Mouse (Mus musculus) urinary bladder, postnatal 36 days (tissue): ENCODE results near the gene Kmt5c.
"Not testable (repeated sequence)": the region's sequence is repeated elsewhere in the genome, so short reads cannot be mapped to it uniquely, and the experiment has no call there.

Experiments
- DNase-seq, 2 experiments: peaks; one replicate each; pipeline ENCODE4 v3.0.0; 2022; ENCODE audit warnings: low spot score in 2 of 2, mixed read lengths in 1 of 2

Kmt5c gene

DNA sequence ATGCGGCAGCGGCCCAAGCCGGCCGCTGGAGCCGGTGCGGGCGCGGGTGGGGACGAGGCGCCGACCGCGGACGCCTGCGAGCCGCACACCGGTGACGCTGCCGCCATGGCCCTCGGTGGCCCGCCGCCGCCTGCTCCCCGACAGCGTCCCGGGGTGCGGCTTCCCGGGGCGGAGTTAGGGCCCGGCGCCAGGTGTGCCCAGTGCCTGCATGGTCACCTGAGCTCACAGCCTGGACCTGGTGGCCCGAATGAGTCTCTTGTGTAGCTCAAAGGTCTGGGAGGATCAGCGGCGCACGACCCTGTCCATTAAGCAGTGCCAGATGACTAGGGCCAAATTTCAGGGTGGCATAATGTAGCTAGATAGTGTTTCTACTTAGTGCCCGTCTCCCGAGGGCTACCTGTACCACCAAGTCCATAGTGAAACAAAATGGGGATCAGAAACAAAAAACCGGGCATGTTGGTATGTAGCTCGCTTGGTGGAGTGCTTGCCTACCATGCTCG lies 49.6 kb downstream of the Kmt5c start, which contains the start of gene Tmem238:
TSS of gene Tmem238 (minus strand) at position 221 of the 500 bp plus-strand sequence.
- DNase-seq, result peak; percentile 70 to 78

DNA sequence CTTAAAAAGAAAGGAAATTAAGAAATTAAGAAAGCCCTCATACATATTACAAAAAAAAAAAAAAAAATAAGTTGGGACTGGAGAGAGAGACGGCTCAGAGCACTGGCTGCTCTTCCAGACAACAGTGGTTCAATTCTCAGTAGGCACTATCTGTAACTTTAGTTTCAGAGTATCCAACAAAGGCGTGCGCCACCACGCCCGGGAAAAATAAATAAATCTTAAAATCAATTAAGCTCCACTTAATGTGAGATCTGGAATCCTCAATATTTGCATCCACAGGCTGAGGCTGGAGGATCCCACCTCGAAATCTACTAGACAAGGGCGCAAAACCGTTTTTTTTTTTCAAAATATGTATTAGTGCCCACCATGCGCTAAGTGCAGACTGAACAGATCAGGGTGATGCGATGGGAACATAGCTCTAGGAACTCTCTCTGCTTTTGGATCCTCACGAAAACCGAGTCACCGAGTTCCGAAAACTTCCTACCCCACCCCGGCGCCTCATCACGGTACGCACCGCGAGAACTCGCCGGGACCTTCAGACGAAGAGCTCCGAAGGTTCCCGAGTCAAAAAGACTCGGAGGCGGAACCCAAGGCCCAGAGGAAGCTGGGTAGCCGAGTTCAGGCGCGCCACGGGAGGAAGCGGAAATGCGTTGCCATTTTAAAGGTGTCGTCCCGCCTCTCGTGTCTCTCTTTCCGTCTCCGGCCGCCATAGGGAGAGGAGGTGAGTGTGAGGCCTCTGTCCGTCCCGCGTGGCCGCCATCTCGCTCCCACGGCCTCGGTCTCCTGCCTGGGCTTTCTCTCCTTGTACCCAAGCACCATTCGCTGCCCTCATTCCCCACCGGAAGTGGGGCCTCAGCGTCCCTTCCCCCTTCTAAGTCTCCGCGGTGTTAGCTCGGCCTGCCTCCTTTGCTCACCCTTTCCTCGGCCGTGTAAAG lies 52.6 kb downstream of the Kmt5c start, which contains the start of gene Rpl28:
TSS of gene Rpl28 (plus strand) at position 597 of the 935 bp plus-strand sequence.
- peak; percentile 90 to 96 for DNase-seq

DNA sequence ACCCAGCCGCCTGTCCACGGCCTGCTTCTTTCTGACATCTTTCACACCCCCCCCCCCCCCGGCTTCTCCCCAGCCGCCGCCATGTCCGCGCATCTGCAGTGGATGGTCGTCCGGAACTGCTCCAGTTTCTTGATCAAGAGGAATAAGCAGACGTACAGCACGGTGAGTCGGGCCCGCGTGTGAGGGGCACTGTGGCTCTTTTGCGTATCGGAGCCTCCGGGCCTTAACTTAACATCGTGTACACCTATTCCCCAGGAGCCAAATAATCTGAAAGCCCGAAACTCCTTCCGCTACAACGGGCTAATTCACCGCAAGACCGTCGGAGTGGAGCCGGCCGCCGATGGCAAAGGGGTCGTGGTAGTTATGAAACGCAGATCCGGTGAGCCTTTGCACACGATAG lies 53.3 kb downstream of the Kmt5c start:
- not testable (repeated sequence) for DNase-seq

DNA sequence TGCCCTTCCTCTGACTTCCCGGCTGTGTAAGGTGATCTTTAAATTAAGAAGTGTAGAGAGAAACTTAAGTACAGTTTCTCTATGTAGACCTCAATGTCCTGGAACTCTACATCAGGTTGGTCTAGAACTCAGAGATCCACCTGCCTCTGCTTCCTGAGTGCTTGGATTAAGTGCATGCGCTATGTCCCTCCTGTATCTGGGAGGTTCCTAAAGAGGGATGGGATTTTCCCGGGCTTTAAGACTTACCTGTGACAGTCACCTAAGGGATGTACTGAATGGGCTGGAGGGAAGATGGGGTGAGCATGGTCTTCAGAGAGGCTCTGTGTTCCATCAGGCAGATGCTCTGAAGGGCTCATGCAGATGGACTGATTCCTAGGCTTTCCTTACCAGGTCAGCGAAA lies 53.8 kb downstream of the Kmt5c start:
- no peak for DNase-seq

DNA sequence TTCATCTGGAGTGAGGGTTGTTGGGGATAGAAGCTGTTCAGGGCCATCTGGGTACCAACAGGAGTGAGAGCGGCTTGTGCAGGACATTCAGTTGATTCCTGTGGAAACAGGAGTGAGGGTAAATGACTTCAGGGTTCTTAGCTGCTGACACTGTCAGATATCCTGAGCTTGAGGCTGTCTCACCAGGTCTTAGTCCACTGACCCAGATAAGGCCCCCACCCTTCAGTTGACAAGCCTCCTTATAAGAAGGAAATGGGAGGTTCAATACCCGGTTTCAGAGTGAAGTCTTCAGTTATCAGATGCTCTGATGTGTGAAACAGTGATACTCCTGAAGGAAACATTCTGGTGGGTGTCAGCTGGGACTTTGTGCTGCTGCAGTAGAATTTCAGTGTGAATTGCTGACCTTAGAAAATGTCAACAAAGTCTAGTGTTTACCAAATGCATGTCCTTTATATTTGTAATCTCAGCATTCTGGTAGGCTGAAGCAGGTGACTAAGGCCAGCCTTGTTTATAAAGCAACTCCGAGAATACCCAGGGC lies 54.8 kb downstream of the Kmt5c start:
- no peak for DNase-seq

DNA sequence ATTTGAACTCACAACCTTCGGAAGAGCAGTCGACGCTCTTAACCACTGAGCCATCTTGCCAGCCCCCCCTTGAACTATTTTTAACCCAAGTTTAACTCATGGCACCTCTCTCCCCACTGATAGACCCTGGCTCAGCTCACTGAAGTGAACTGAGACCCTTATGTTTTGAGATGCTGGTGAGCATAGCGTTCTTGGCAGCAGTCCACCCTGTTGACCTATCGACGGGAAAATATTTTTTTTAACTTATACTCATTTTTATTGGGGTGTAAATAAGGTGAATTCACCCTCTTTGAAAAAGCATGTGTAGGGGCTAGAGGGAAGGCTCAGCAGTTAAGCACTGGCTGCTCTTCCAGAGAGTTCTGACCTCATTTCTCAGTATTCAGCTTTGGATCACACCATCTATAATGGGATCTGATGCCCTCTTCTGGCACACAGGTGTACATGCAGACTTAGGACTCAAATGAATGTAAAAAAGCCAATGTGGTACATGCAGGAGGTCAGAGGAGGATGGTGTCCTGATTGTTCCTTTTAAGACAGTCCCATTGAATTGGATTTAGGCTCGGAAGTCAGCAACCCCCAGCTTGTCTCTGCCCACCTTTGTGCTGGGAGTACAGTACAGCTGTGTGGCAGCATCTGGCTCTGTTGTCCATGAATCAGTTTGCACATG lies 56.0 kb downstream of the Kmt5c start:
- no peak for DNase-seq
